Mouse (Mus musculus): ENCODE measurements at regions not wholly inside any gene's neighbourhood (a gene's known extent, or its start where the extent isn't known, plus 50 kb on each side); places are given as distances from the start of the nearest gene placed in this dataset.

GRCm38 (mm10) chr12:16304701-16305377, 305.9 kb downstream of the Lpin1 start:
- Histone ChIP-seq H3K4me3 (no peak overlapping the region), H3K27ac (no peak overlapping the region), H3K4me2 (no peak overlapping the region), H3K4me1 (no peaks in the 10 kb centered on the region), H3K9me3 (no peaks in the 10 kb centered on the region), H3K36me3 (no peaks in the 10 kb centered on the region), H3K27me3 (no peaks in the 10 kb centered on the region), H3K9ac (no peak overlapping the region)
- ATAC-seq (ENCODE audit: borderline replicate concordance, extremely low read depth, low FRiP score, low TSS enrichment): no peak
- 78% methylated on average over 9 of the region's 9 CpGs for WGBS

GRCm38 (mm10) chr12:16285061-16285460, 325.7 kb downstream of the Lpin1 start:
- Histone ChIP-seq H3K27ac (no peak overlapping the region), H3K4me2 (no peak overlapping the region), H3K36me3 (no peaks in the 10 kb centered on the region), H3K9me3 (no peaks in the 10 kb centered on the region), H3K4me3 (no peak overlapping the region), H3K27me3 (no peaks in the 10 kb centered on the region), H3K4me1 (no peaks in the 10 kb centered on the region), H3K9ac (no peak overlapping the region)
- 72% methylated on average over 5 of the region's 5 CpGs for WGBS
- no peak for ATAC-seq (ENCODE audit: borderline replicate concordance, extremely low read depth, low FRiP score, low TSS enrichment)

GRCm38 (mm10) chr12:16279146-16279545, 331.6 kb downstream of the Lpin1 start:
- no peaks in the 10 kb centered on the region for H3K9me3 ChIP-seq
- H3K27ac ChIP-seq: no peak overlapping the region
- H3K36me3 ChIP-seq: no peaks in the 10 kb centered on the region
- H3K4me3 ChIP-seq: no peak overlapping the region
- no peak for ATAC-seq (ENCODE audit: borderline replicate concordance, extremely low read depth, low FRiP score, low TSS enrichment)
- H3K27me3 ChIP-seq: no peaks in the 10 kb centered on the region
- WGBS: 70% methylated on average over 2 of the region's 2 CpGs
- H3K9ac ChIP-seq: no peak overlapping the region
- H3K4me1 ChIP-seq: no peaks in the 10 kb centered on the region
- no peak overlapping the region for H3K4me2 ChIP-seq

GRCm38 (mm10) chr12:16277567-16278332, 333.0 kb downstream of the Lpin1 start:
- WGBS: 65% methylated on average over 4 of the region's 4 CpGs
- Histone ChIP-seq H3K4me1 (no peaks in the 10 kb centered on the region), H3K4me2 (no peak overlapping the region), H3K36me3 (no peaks in the 10 kb centered on the region), H3K9ac (no peak overlapping the region), H3K9me3 (no peaks in the 10 kb centered on the region), H3K27me3 (no peaks in the 10 kb centered on the region), H3K4me3 (no peak overlapping the region), H3K27ac (no peak overlapping the region)
- ATAC-seq (ENCODE audit: borderline replicate concordance, extremely low read depth, low FRiP score, low TSS enrichment): no peak

- H3K4me2 ChIP-seq: no peak overlapping the region
- no peaks in the 10 kb centered on the region for H3K27me3 ChIP-seq
- H3K4me1 ChIP-seq: no peaks in the 10 kb centered on the region
- no peak overlapping the region for H3K4me3 ChIP-seq
- no peak overlapping the region for H3K27ac ChIP-seq
- ATAC-seq (ENCODE audit: borderline replicate concordance, extremely low read depth, low FRiP score, low TSS enrichment): no peak
- WGBS: 67% methylated on average over 2 of the region's 2 CpGs
- no peak overlapping the region for H3K9ac ChIP-seq
- no peaks in the 10 kb centered on the region for H3K36me3 ChIP-seq
- no peaks in the 10 kb centered on the region for H3K9me3 ChIP-seq
Observed at GRCm38 (mm10) chr12:16277144-16277543, 333.6 kb downstream of the Lpin1 start.

- H3K4me3 ChIP-seq: no peak overlapping the region
- no peaks in the 10 kb centered on the region for H3K27me3 ChIP-seq
- H3K4me1 ChIP-seq: no peaks in the 10 kb centered on the region
- H3K36me3 ChIP-seq: no peaks in the 10 kb centered on the region
- ATAC-seq (ENCODE audit: borderline replicate concordance, extremely low read depth, low FRiP score, low TSS enrichment): no peak
- no peak overlapping the region for H3K27ac ChIP-seq
- no peaks in the 10 kb centered on the region for H3K9me3 ChIP-seq
- H3K4me2 ChIP-seq: no peak overlapping the region
- H3K9ac ChIP-seq: no peak overlapping the region
- 81% methylated on average over 4 of the region's 4 CpGs for WGBS
Observed at GRCm38 (mm10) chr12:16276301-16276700, 334.5 kb downstream of the Lpin1 start.

- no peaks in the 10 kb centered on the region for H3K36me3 ChIP-seq
- H3K4me3 ChIP-seq: no peak overlapping the region
- H3K4me1 ChIP-seq: no peaks in the 10 kb centered on the region
- H3K27me3 ChIP-seq: no peaks in the 10 kb centered on the region
- H3K4me2 ChIP-seq: no peak overlapping the region
- no peak for ATAC-seq (ENCODE audit: borderline replicate concordance, extremely low read depth, low FRiP score, low TSS enrichment)
- no peak overlapping the region for H3K9ac ChIP-seq
- H3K9me3 ChIP-seq: no peaks in the 10 kb centered on the region
- H3K27ac ChIP-seq: no peak overlapping the region
Observed at GRCm38 (mm10) chr12:16272441-16272840, 338.3 kb downstream of the Lpin1 start.

- H3K4me3 ChIP-seq: no peak overlapping the region
- 45% methylated on average over 7 of the region's 7 CpGs for WGBS
- no peak overlapping the region for H3K27ac ChIP-seq
- no peaks in the 10 kb centered on the region for H3K27me3 ChIP-seq
- H3K4me1 ChIP-seq: no peaks in the 10 kb centered on the region
- no peak overlapping the region for H3K4me2 ChIP-seq
- no peak overlapping the region for H3K9ac ChIP-seq
- H3K9me3 ChIP-seq: no peaks in the 10 kb centered on the region
- no peak for ATAC-seq (ENCODE audit: borderline replicate concordance, extremely low read depth, low FRiP score, low TSS enrichment)
- no peaks in the 10 kb centered on the region for H3K36me3 ChIP-seq
Observed at GRCm38 (mm10) chr12:16270876-16271275, 339.9 kb downstream of the Lpin1 start.

GRCm38 (mm10) chr12:16269706-16270105, 341.1 kb downstream of the Lpin1 start:
- 45% methylated on average over 4 of the region's 4 CpGs for whole genome bisulfite sequencing
- Histone ChIP-seq H3K36me3 (no peaks in the 10 kb centered on the region), H3K4me1 (no peaks in the 10 kb centered on the region), H3K9me3 (no peaks in the 10 kb centered on the region), H3K27me3 (no peaks in the 10 kb centered on the region), H3K4me3 (no peak overlapping the region), H3K4me2 (no peak overlapping the region), H3K27ac (no peak overlapping the region), H3K9ac (no peak overlapping the region)
- no peak for ATAC-seq (ENCODE audit: borderline replicate concordance, extremely low read depth, low FRiP score, low TSS enrichment)

GRCm38 (mm10) chr12:16268621-16269165, 342.1 kb downstream of the Lpin1 start:
- H3K27ac ChIP-seq: no peak overlapping the region
- no peaks in the 10 kb centered on the region for H3K36me3 ChIP-seq
- H3K9me3 ChIP-seq: no peaks in the 10 kb centered on the region
- no peak overlapping the region for H3K9ac ChIP-seq
- no peak overlapping the region for H3K4me3 ChIP-seq
- no peaks in the 10 kb centered on the region for H3K4me1 ChIP-seq
- 78% methylated on average over 8 of the region's 8 CpGs for WGBS
- H3K4me2 ChIP-seq: no peak overlapping the region
- H3K27me3 ChIP-seq: no peaks in the 10 kb centered on the region
- ATAC-seq (ENCODE audit: borderline replicate concordance, extremely low read depth, low FRiP score, low TSS enrichment): no peak

- H3K27me3 ChIP-seq: no peaks in the 10 kb centered on the region
- no peak overlapping the region for H3K9ac ChIP-seq
- WGBS: 67% methylated on average over 4 of the region's 4 CpGs
- H3K9me3 ChIP-seq: no peaks in the 10 kb centered on the region
- H3K4me1 ChIP-seq: no peaks in the 10 kb centered on the region
- no peak overlapping the region for H3K4me3 ChIP-seq
- no peak overlapping the region for H3K27ac ChIP-seq
- no peaks in the 10 kb centered on the region for H3K36me3 ChIP-seq
- H3K4me2 ChIP-seq: no peak overlapping the region
- no peak for ATAC-seq (ENCODE audit: borderline replicate concordance, extremely low read depth, low FRiP score, low TSS enrichment)
Observed at GRCm38 (mm10) chr12:16261465-16261864, 349.3 kb downstream of the Lpin1 start.

GRCm38 (mm10) chr12:16260981-16261380, 349.8 kb downstream of the Lpin1 start:
- Histone ChIP-seq H3K4me3 (no peak overlapping the region), H3K4me1 (no peaks in the 10 kb centered on the region), H3K4me2 (no peak overlapping the region), H3K27me3 (no peaks in the 10 kb centered on the region), H3K27ac (no peak overlapping the region), H3K9me3 (no peaks in the 10 kb centered on the region), H3K9ac (no peak overlapping the region), H3K36me3 (no peaks in the 10 kb centered on the region)
- no peak for ATAC-seq (ENCODE audit: borderline replicate concordance, extremely low read depth, low FRiP score, low TSS enrichment)
- 65% methylated on average over 8 of the region's 8 CpGs for WGBS
